Mouse (Mus musculus): ENCODE results near the gene Kat2a. TPM values are rescaled to one million over a fixed set of nuclear protein-coding genes. Genes with fewer than 3 reads are reported as not detected.

Kat2a gene
- polyA plus RNA-seq, 1 experiment from 2014 or later, result 68.1 TPM

GRCm38 (mm10) chr11:100703366-100703765 is 8.9 kb downstream of the Kat2a start:
- peaks cover 41% of the 10 kb centered on the region for H3K36me3 ChIP-seq
- no peak overlapping the region for H3K4me3 ChIP-seq (replicated peaks)
- ATAC-seq (replicated peaks; ENCODE audit: low FRiP score), result no peak
- H3K9ac ChIP-seq, result no peak overlapping the region
- H3K27ac ChIP-seq, result no peak overlapping the region
- H3K4me1 ChIP-seq, result peaks cover 15% of the 10 kb centered on the region
- H3K4me2 ChIP-seq, result no peak overlapping the region
- no peaks in the 10 kb centered on the region for H3K27me3 ChIP-seq
- 66% methylated on average over 11 of the region's 11 CpGs for WGBS
- H3K9me3 ChIP-seq (replicated peaks), result no peaks in the 10 kb centered on the region

GRCm38 (mm10) chr11:100702906-100703305 is 9.4 kb downstream of the Kat2a start:
- Histone ChIP-seq H3K4me1 (peaks cover 15% of the 10 kb centered on the region), H3K9me3 (replicated peaks) (no peaks in the 10 kb centered on the region), H3K4me3 (replicated peaks) (peak overlapping the region; percentile 17), H3K27ac (no peak overlapping the region), H3K27me3 (no peaks in the 10 kb centered on the region), H3K9ac (no peak overlapping the region), H3K4me2 (peak overlapping the region; percentile 47), H3K36me3 (peaks cover 36% of the 10 kb centered on the region)
- 43% methylated on average over 7 of the region's 7 CpGs for WGBS
- no peak for ATAC-seq (replicated peaks; ENCODE audit: low FRiP score)

- peak; percentile 33; the same call in 1 of the 2 replicates for ATAC-seq (replicated peaks; ENCODE audit: low FRiP score)
Measured at GRCm38 (mm10) chr11:100702081-100702851, 10.0 kb downstream of the Kat2a start.

GRCm38 (mm10) chr11:100701301-100701700 is 11.0 kb downstream of the Kat2a start:
- no peak for ATAC-seq (replicated peaks; ENCODE audit: low FRiP score)
- H3K4me2 ChIP-seq, result peak overlapping the region; percentile 54
- H3K27ac ChIP-seq, result no peak overlapping the region
- no peak overlapping the region for H3K9ac ChIP-seq
- 4% methylated on average over 14 of the region's 14 CpGs for WGBS
- peak overlapping the region; percentile 31 for H3K4me3 ChIP-seq (replicated peaks)
- no peaks in the 10 kb centered on the region for H3K27me3 ChIP-seq
- peaks cover 15% of the 10 kb centered on the region for H3K4me1 ChIP-seq
- no peaks in the 10 kb centered on the region for H3K9me3 ChIP-seq (replicated peaks)
- H3K36me3 ChIP-seq, result peaks cover 20% of the 10 kb centered on the region

More at GRCm38 (mm10) chr11:100702081-100702851, 10.0 kb downstream of the Kat2a start:
- H3K4me3 ChIP-seq (replicated peaks), result peak overlapping the region; percentile 17
- H3K4me2 ChIP-seq, result peak overlapping the region; percentile 47
- peaks cover 15% of the 10 kb centered on the region for H3K4me1 ChIP-seq
- H3K27ac ChIP-seq, result no peak overlapping the region
- no peaks in the 10 kb centered on the region for H3K27me3 ChIP-seq
- H3K9ac ChIP-seq, result no peak overlapping the region
- no peaks in the 10 kb centered on the region for H3K9me3 ChIP-seq (replicated peaks)
- H3K36me3 ChIP-seq, result peaks cover 30% of the 10 kb centered on the region
- 41% methylated on average over 19 of the region's 19 CpGs for WGBS

DNA sequence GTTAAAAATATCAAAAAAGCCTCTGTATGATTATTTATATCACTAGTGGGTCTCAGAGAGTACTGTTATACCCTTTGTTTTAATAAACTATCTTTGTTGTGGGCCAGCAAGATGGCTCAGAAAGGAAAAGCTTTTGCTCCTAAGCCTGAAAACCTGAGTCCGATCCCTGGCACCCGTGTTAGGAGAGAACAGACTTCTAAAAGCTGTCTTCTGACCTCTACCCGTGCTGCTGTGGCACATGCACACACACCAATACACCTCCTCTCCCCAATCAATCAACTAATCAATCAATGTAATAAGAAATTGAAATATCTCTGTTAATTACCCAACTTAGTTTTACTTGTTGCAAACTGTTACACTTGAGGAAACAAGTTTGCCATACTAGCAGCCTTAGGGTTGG is 11.6 kb downstream of the Kat2a start:
- no peak overlapping the region for H3K4me3 ChIP-seq (replicated peaks)
- H3K4me2 ChIP-seq, result peak overlapping the region; percentile 54
- H3K9me3 ChIP-seq (replicated peaks), result no peaks in the 10 kb centered on the region
- no peaks in the 10 kb centered on the region for H3K27me3 ChIP-seq
- no peak overlapping the region for H3K9ac ChIP-seq
- 74% methylated on average over 3 of the region's 3 CpGs for WGBS
- H3K27ac ChIP-seq, result no peak overlapping the region
- no peak for ATAC-seq (replicated peaks; ENCODE audit: low FRiP score)
- H3K36me3 ChIP-seq, result peaks cover 14% of the 10 kb centered on the region
- peaks cover 15% of the 10 kb centered on the region for H3K4me1 ChIP-seq

DNA sequence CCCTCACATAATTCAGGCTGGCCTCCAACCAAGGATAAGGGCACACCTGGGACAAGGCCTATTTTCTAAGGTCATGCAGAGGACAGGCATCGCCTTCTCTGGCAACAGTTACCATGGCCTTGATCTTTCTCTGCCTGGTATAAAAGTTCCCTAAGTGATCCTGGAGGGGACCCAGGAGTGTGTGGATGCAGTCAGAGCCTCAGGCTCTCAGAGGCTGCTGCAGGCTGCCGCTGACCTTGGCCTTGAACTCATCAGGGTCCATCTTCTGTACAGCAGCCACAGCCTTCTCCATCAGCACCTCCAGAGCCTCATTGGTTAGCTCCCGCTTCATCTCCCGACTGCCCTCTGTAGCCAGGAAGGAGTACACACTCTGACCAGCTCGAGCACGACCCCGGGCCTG is 14.3 kb downstream of the Kat2a start:
- H3K36me3 ChIP-seq, result no peaks in the 10 kb centered on the region
- peaks cover 17% of the 10 kb centered on the region for H3K4me1 ChIP-seq
- ATAC-seq (replicated peaks; ENCODE audit: low FRiP score), result no peak
- WGBS, result 75% methylated on average over 7 of the region's 7 CpGs
- no peak overlapping the region for H3K9ac ChIP-seq
- no peak overlapping the region for H3K4me3 ChIP-seq (replicated peaks)
- H3K27me3 ChIP-seq, result peaks cover 10% of the 10 kb centered on the region; the same call in 1 of the 2 replicates
- no peak overlapping the region for H3K4me2 ChIP-seq
- no peaks in the 10 kb centered on the region for H3K9me3 ChIP-seq (replicated peaks)
- H3K27ac ChIP-seq, result no peak overlapping the region

- Histone ChIP-seq H3K27me3 (peaks cover 37% of the 10 kb centered on the region), H3K36me3 (no peaks in the 10 kb centered on the region), H3K27ac (no peak overlapping the region), H3K9ac (no peak overlapping the region), H3K4me1 (peaks cover 20% of the 10 kb centered on the region), H3K4me2 (no peak overlapping the region), H3K9me3 (replicated peaks) (no peaks in the 10 kb centered on the region), H3K4me3 (replicated peaks) (no peak overlapping the region)
- ATAC-seq (replicated peaks; ENCODE audit: low FRiP score), result no peak
- 35% methylated on average over 5 of the region's 5 CpGs for whole genome bisulfite sequencing
Measured at GRCm38 (mm10) chr11:100694926-100695325, 17.3 kb downstream of the Kat2a start.

GRCm38 (mm10) chr11:100693154-100693553 is 19.1 kb downstream of the Kat2a start:
- no peaks in the 10 kb centered on the region for H3K36me3 ChIP-seq
- no peak for ATAC-seq (replicated peaks; ENCODE audit: low FRiP score)
- no peak overlapping the region for H3K9ac ChIP-seq
- no peak overlapping the region for H3K27ac ChIP-seq
- peaks cover 37% of the 10 kb centered on the region for H3K27me3 ChIP-seq
- peaks cover 20% of the 10 kb centered on the region for H3K4me1 ChIP-seq
- WGBS, result 15% methylated on average over 5 of the region's 5 CpGs
- no peak overlapping the region for H3K4me2 ChIP-seq
- H3K9me3 ChIP-seq (replicated peaks), result no peaks in the 10 kb centered on the region
- no peak overlapping the region for H3K4me3 ChIP-seq (replicated peaks)

GRCm38 (mm10) chr11:100692164-100692616 is 20.1 kb downstream of the Kat2a start, which contains the start of gene Zfp385c:
Zfp385c (minus strand) TSS chr11:100692455.
- H3K9ac ChIP-seq, result peak within 1 kb of the TSS; percentile 35

GRCm38 (mm10) chr11:100690389-100690788 is 21.9 kb downstream of the Kat2a start:
- no peaks in the 10 kb centered on the region for H3K9me3 ChIP-seq (replicated peaks)
- no peak for ATAC-seq (replicated peaks; ENCODE audit: low FRiP score)
- H3K9ac ChIP-seq, result no peak overlapping the region
- peaks cover 37% of the 10 kb centered on the region for H3K27me3 ChIP-seq
- WGBS, result 78% methylated on average over 7 of the region's 7 CpGs
- H3K4me3 ChIP-seq (replicated peaks), result no peak overlapping the region
- peaks cover 20% of the 10 kb centered on the region for H3K4me1 ChIP-seq
- no peak overlapping the region for H3K27ac ChIP-seq
- H3K4me2 ChIP-seq, result no peak overlapping the region
- H3K36me3 ChIP-seq, result no peaks in the 10 kb centered on the region

More at GRCm38 (mm10) chr11:100692164-100692616, 20.1 kb downstream of the Kat2a start, which contains the start of gene Zfp385c:
- H3K27me3 ChIP-seq, result peaks cover 37% of the 10 kb centered on the region
- under 1% methylated on average over 23 of the region's 23 CpGs for WGBS
- H3K27ac ChIP-seq, result no peak within 1 kb of the TSS
- ATAC-seq (replicated peaks; ENCODE audit: low FRiP score), result no peak
- no peaks in the 10 kb centered on the region for H3K36me3 ChIP-seq
- no peaks in the 10 kb centered on the region for H3K9me3 ChIP-seq (replicated peaks)
- peak within 1 kb of the TSS; percentile 72 for H3K4me2 ChIP-seq
- H3K4me1 ChIP-seq, result peaks cover 20% of the 10 kb centered on the region
- H3K4me3 ChIP-seq (replicated peaks), result peak within 1 kb of the TSS; percentile 39

DNA sequence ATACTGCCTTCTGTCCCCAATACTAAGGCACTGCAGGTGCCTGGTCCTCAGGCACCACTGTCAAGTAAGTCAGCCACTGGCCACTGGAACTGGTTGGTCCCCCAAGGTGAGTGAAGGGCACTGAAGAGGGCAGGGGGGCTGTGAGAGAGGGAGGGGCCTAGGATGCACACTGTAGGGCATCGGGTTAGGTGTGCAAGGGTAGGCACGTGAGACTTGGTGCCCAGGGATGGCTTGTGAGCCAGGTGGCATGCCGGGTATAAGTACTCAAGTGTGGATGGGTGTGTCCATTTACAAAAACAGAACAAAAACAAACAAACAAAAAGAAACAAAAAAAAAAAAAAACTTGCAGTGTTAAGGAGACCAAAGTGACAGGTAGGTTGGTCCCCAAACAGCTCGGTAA is 23.8 kb downstream of the Kat2a start:
- 67% methylated on average over 4 of the region's 4 CpGs for WGBS
- Histone ChIP-seq H3K4me1 (peaks cover 20% of the 10 kb centered on the region), H3K4me3 (replicated peaks) (no peak overlapping the region), H3K27ac (no peak overlapping the region), H3K9ac (no peak overlapping the region), H3K27me3 (peaks cover 32% of the 10 kb centered on the region), H3K4me2 (no peak overlapping the region), H3K9me3 (replicated peaks) (no peaks in the 10 kb centered on the region), H3K36me3 (no peaks in the 10 kb centered on the region)
- no peak for ATAC-seq (replicated peaks; ENCODE audit: low FRiP score)

DNA sequence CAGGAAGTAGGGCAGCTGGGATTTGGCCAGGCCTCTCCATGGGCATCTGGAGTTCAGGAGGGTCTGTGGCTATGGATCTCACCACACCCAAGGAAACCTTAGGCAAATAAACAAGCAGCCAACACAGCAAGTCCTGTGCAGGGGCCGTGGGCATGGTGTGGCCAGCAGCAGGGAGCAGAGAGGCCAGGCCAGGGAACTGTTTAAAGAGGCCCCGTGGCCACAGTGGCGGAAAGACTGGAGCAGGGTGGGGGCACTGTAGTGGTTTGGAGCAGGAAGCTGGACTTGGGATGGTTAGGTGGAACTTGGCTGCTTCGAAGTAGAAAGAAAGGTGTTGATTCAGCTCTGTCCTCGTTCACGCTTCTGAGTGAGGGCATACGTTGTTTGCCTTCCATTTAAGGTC is 25.0 kb downstream of the Kat2a start:
- Histone ChIP-seq H3K9me3 (replicated peaks) (no peaks in the 10 kb centered on the region), H3K36me3 (no peaks in the 10 kb centered on the region), H3K4me1 (peaks cover 9% of the 10 kb centered on the region), H3K9ac (no peak overlapping the region), H3K27ac (no peak overlapping the region), H3K27me3 (peaks cover 20% of the 10 kb centered on the region), H3K4me3 (replicated peaks) (no peak overlapping the region), H3K4me2 (no peak overlapping the region)
- ATAC-seq (replicated peaks; ENCODE audit: low FRiP score), result no peak
- WGBS, result 77% methylated on average over 7 of the region's 7 CpGs

Data from kidney, embryonic 15.5 days (tissue).